Mouse (Mus musculus): ENCODE data around the gene Serpinb9b. TPM values are rescaled to one million over a fixed set of nuclear protein-coding genes. Genes with fewer than 3 reads are reported as not detected.

The Serpinb9b gene
- polyA plus RNA-seq, 1 experiment from 2014 or later, result 0.50 TPM

DNA sequence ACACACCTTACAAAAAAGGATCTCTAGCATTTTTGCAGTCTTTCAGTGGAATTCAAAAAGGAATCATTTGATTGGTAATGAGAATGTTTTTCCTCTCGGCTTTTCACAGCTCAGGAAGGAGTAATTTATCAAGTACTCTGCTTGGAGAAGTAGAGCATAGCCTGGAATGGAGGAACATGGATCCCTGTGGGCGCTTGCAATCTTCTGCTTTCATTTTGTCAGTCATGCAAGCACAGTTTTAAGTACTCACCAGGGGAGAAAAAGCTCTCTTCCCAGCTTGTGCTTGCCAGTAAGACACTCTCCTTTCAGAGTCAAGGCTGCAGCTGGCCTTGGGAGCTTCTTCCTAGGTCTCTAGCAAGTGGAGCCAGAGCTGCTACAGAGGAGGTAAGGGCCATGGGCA is 56.6 kb downstream of the Serpinb9b start:
- peak overlapping the region; percentile 63 for H3K27ac ChIP-seq (replicated peaks)
- H3K9ac ChIP-seq (replicated peaks), result no peak overlapping the region
- no peaks in the 10 kb centered on the region for H3K36me3 ChIP-seq
- WGBS, result 59% methylated on average over 2 of the region's 2 CpGs
- peaks cover 16% of the 10 kb centered on the region for H3K4me1 ChIP-seq
- no peak overlapping the region for H3K4me3 ChIP-seq (replicated peaks)
- H3K4me2 ChIP-seq, result no peak overlapping the region
- peak; percentile 51 for ATAC-seq (ENCODE audit: low FRiP score)
- H3K9me3 ChIP-seq (replicated peaks), result no peaks in the 10 kb centered on the region
- no peaks in the 10 kb centered on the region for H3K27me3 ChIP-seq (replicated peaks)

- Histone ChIP-seq H3K4me1 (peaks cover 16% of the 10 kb centered on the region), H3K4me3 (replicated peaks) (no peak overlapping the region), H3K9me3 (replicated peaks) (no peaks in the 10 kb centered on the region), H3K9ac (replicated peaks) (no peak overlapping the region), H3K36me3 (no peaks in the 10 kb centered on the region), H3K27ac (replicated peaks) (peak overlapping the region; percentile 72), H3K4me2 (peak overlapping the region; percentile 9), H3K27me3 (replicated peaks) (no peaks in the 10 kb centered on the region)
- ATAC-seq (ENCODE audit: low FRiP score), result peak; percentile 55
- WGBS, result 62% methylated on average over 5 of the region's 5 CpGs
Observed at GRCm38 (mm10) chr13:33084975-33085694, 57.9 kb downstream of the Serpinb9b start.

GRCm38 (mm10) chr13:33085695-33086432 is 58.6 kb downstream of the Serpinb9b start:
- peaks cover 16% of the 10 kb centered on the region for H3K4me1 ChIP-seq
- H3K9me3 ChIP-seq (replicated peaks), result no peaks in the 10 kb centered on the region
- ATAC-seq (ENCODE audit: low FRiP score), result peak; percentile 92
- no peak overlapping the region for H3K9ac ChIP-seq (replicated peaks)
- no peak overlapping the region for H3K4me3 ChIP-seq (replicated peaks)
- no peaks in the 10 kb centered on the region for H3K36me3 ChIP-seq
- H3K4me2 ChIP-seq, result peak overlapping the region; percentile 9; the same call in 1 of the 2 replicates
- H3K27ac ChIP-seq (replicated peaks), result peak overlapping the region; percentile 72
- H3K27me3 ChIP-seq (replicated peaks), result no peaks in the 10 kb centered on the region

GRCm38 (mm10) chr13:33089566-33089965 is 62.4 kb downstream of the Serpinb9b start:
- ATAC-seq (ENCODE audit: low FRiP score), result no peak
- Histone ChIP-seq H3K4me1 (peaks cover 16% of the 10 kb centered on the region), H3K27me3 (replicated peaks) (no peaks in the 10 kb centered on the region), H3K4me2 (no peak overlapping the region), H3K4me3 (replicated peaks) (no peak overlapping the region), H3K27ac (replicated peaks) (no peak overlapping the region), H3K9me3 (replicated peaks) (no peaks in the 10 kb centered on the region), H3K36me3 (no peaks in the 10 kb centered on the region), H3K9ac (replicated peaks) (no peak overlapping the region)
- 87% methylated on average over 3 of the region's 3 CpGs for WGBS

GRCm38 (mm10) chr13:33090546-33090945 is 63.3 kb downstream of the Serpinb9b start:
- Histone ChIP-seq H3K4me1 (peaks cover 7% of the 10 kb centered on the region), H3K27ac (replicated peaks) (no peak overlapping the region), H3K9ac (replicated peaks) (no peak overlapping the region), H3K9me3 (replicated peaks) (no peaks in the 10 kb centered on the region), H3K36me3 (no peaks in the 10 kb centered on the region), H3K4me2 (no peak overlapping the region), H3K4me3 (replicated peaks) (no peak overlapping the region), H3K27me3 (replicated peaks) (no peaks in the 10 kb centered on the region)
- no peak for ATAC-seq (ENCODE audit: low FRiP score)
- WGBS, result 78% methylated on average over 1 of the region's 1 CpGs

DNA sequence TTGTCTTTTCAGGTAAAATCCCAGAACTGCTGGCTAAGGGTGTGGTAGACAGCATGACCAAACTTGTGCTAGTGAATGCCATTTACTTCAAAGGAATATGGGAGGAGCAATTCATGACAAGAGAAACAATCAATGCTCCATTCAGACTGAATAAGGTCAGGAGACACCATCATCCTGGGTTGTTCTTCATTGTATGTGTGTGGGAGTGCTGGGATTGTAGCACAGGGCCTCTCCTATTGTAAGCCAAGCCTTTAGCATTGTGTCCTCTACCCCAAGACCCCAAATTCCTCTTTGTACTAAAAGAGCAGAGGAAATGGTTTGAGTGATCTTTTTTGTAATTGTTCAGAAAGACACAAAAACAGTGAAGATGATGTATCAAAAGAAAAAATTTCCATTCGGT is 64.1 kb downstream of the Serpinb9b start:
- Histone ChIP-seq H3K9ac (replicated peaks) (no peak overlapping the region), H3K27ac (replicated peaks) (no peak overlapping the region), H3K36me3 (no peaks in the 10 kb centered on the region), H3K27me3 (replicated peaks) (no peaks in the 10 kb centered on the region), H3K4me1 (0 out of 2 replicates have a peak, but pooled peaks cover 3% of the 10 kb centered on the region), H3K9me3 (replicated peaks) (no peaks in the 10 kb centered on the region), H3K4me3 (replicated peaks) (no peak overlapping the region), H3K4me2 (no peak overlapping the region)
- whole genome bisulfite sequencing, result 92% methylated on average over 1 of the region's 1 CpGs
- ATAC-seq (ENCODE audit: low FRiP score), result no peak

Other genes starting within 250 kb of the Serpinb9b start
- gene Mylk4, start 243.5 kb upstream of the Serpinb9b start, polyA plus RNA-seq (2015; fragmentation: Nextera tagmentation; extraction: Ambion mirVana), result 0.40 and 0.52 TPM in 2 replicates
- gene Wrnip1, start 225.4 kb upstream of the Serpinb9b start, polyA plus RNA-seq (2015; fragmentation: Nextera tagmentation; extraction: Ambion mirVana), result 35.8 and 42.8 TPM in 2 replicates
- not detected in 2 replicates for gene D930007J09Rik, start 224.6 kb upstream of the Serpinb9b start, polyA plus RNA-seq (2015; fragmentation: Nextera tagmentation; extraction: Ambion mirVana)
- 3.3 and 18.5 TPM in 2 replicates for gene Serpinb1a, start 176.2 kb upstream of the Serpinb9b start, polyA plus RNA-seq (2015; fragmentation: Nextera tagmentation; extraction: Ambion mirVana)
- gene Serpinb1c, start 129.2 kb upstream of the Serpinb9b start, polyA plus RNA-seq (2015; fragmentation: Nextera tagmentation; extraction: Ambion mirVana), result 0.20 TPM in 1 of 2 replicates, not detected in the other
- gene Serpinb6b, start 62.2 kb upstream of the Serpinb9b start, polyA plus RNA-seq (2015; fragmentation: Nextera tagmentation; extraction: Ambion mirVana), result 1.4 and 4.0 TPM in 2 replicates
- 2.0 and 4.3 TPM in 2 replicates for gene Serpinb9, start 24.2 kb upstream of the Serpinb9b start, polyA plus RNA-seq (2015; fragmentation: Nextera tagmentation; extraction: Ambion mirVana)
- 37.2 and 42.1 TPM in 2 replicates for gene Serpinb1b, start 51.2 kb downstream of the Serpinb9b start, polyA plus RNA-seq (2015; fragmentation: Nextera tagmentation; extraction: Ambion mirVana)
- gene Serpinb9c, start 132.3 kb downstream of the Serpinb9b start, polyA plus RNA-seq (2015; fragmentation: Nextera tagmentation; extraction: Ambion mirVana), result not detected in 2 replicates
- not detected in 2 replicates for gene Serpinb9d, start 165.5 kb downstream of the Serpinb9b start, polyA plus RNA-seq (2015; fragmentation: Nextera tagmentation; extraction: Ambion mirVana)
- gene Serpinb9e, start 222.2 kb downstream of the Serpinb9b start, polyA plus RNA-seq (2015; fragmentation: Nextera tagmentation; extraction: Ambion mirVana), result not detected in 2 replicates

Measured in neural tube, embryonic 15.5 days (tissue).